Mouse (Mus musculus): ENCODE results near the gene Arhgef25.

Gene Arhgef25

DNA sequence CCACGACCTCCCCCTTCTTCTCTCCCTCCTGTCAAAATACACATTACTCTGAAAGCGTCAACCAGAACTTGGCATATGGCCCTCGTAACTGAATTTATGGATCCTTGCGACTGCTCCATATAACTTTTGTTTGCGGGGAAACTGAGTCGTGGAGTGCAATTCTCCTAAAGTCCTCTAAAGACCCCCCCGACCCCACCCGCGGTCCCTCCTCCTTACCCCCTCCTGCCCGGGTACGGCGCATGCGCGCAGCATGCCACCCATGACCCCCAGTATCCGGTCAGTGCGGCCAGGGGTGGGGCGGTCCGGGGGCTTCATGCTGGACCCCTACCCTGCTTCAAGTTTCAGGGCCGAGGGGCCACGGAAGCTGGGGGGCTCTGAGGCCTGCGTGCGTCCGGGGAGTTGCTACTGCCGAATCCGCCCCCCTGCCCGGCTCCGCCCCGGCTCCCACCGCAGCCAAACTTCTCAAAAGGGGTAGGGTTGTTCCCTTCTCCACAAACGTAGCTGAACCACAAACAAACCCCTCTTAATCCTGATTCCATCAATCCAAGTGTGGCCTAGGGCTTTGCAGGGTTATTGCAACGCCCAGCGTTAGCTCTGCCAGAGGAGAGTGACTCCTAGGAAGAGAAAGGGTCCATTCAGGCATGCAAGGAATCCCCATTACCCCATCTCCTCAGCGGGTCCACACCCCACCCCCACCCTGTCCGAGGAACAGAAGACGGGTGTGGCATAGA lies at the start of gene Arhgef25:
Arhgef25 (minus strand) TSS at position 433 of the 731 bp plus-strand sequence.
- DNase-seq (ENCODE audit: low spot score): peak; percentile 69

DNA sequence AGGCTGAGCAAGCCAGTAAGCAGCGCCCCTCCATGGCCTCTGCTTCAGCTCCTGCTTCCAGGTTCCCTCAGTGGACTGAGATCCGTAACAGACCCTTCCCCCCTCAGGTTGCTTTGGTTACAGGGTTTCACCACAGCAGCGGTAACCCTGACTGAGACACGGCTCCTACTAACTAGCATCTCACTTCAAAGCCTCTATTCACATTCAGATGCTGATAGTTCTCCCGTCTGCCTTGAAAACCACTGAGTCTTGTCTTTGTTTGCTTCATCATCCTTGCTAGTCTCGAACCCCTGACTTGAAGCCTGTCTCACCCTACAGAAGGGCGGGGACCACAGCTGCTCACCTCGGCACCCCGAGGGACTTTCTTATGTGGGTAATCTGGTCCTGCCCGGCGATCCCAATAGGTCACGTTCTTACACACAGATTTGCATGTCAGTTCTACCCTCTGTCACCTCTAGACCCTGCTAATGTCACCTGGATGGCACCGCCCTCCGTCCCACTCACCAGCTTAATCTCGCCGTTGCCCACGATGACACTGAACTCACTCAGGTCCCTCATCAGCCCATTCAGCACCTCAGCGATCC lies 48.5 kb upstream of the Arhgef25 start:
- no peak for DNase-seq (ENCODE audit: low spot score)

DNA sequence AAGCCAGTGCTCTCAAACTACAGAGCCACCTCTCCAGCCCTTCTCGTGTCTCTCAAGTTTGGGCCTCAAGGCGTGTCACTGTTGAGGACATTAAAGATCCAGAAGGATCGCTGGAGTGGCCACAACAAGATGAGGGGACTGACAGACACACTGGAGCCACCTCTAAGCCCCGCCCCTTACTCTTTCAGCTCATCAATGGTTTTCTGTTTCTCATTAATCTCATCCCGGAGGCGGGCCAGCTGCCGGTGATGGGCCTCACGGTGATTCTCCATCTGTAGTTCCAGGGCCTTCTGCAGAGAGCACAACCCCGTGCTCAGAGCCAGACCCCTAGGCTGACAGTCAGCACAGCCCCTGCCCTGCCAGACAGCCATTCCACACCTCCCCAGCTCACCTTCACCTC lies 46.7 kb upstream of the Arhgef25 start:
- DNase-seq (ENCODE audit: low spot score): no peak

DNA sequence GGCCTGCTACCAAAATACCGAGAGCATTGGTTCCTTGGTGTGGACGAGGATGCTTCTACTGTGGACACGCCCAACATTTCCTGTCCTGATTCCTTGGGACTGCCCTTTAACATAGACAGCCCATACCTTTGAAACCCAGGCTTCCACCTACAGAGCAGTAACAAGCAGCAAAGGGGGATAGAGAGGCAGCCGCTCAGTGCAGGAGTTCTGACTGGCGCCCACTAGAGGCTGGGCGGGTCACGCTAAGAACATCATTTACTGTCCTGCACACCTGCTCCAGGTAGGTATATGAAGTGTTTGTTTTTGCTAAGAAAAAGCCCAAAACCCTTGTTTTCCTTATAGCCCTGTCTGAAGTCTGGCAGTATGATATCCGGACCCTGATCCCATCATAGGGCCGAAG lies 43.3 kb upstream of the Arhgef25 start:
- peak; percentile 18 for DNase-seq (ENCODE audit: low spot score)

DNA sequence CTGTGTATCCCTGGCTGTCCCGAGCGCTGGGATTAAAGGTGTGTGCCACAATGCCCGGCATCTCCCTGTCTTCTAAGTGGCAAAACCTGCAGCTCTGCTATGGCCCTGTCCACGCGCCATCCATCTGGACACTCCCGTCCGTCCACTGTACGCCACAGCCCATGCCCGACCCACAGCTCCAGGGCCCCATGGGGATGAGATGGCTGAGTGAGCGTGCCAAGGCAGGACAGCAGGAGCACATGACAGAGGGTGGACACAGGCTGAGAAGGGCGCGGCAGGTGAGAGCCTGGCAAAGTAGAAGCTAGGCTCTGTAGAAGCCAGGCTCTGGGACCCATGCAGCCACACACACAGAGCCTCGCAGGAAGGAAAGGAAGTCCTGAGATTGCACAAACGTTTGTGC lies 41.9 kb upstream of the Arhgef25 start:
- no peak for DNase-seq (ENCODE audit: low spot score)

DNA sequence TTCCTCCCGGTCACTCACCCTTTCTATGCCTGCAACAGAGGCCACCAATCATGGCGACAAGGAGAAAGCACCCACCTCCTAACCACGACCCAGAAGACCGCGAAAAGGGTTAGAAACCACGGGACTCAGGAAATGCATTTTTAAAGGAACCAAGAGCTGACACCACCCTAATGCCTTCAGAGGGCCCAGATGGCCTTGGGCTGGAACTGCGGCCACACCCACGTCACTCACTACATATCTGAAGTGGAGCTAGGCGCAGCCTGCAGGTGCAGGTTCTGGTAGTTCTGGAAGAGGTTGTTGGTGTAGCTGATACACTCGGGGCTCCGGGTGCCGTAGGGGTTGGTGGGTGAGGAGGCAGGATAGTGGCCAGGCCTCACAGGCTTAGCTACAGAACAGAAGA lies 40.8 kb upstream of the Arhgef25 start:
- DNase-seq (ENCODE audit: low spot score): no peak

DNA sequence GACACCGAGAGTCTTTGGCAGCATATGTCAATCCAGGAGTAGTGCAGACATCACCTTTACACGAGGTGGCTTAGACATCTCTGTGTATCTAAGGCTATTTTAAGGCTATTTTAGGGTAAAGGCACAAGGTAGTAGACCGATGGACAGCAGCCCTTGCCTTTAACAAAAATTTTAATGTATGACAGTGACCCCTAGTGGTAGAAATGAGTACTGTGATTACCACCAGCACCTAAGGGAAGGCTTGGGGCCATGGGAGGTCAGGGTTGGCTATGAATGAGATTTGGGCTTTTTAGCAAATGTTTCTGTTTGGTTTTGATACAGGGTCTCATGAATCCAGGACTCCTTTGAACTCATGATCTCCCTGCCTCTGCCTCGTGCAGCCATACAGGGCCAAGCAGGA lies 39.0 kb upstream of the Arhgef25 start:
- DNase-seq (ENCODE audit: low spot score): peak; percentile 94

DNA sequence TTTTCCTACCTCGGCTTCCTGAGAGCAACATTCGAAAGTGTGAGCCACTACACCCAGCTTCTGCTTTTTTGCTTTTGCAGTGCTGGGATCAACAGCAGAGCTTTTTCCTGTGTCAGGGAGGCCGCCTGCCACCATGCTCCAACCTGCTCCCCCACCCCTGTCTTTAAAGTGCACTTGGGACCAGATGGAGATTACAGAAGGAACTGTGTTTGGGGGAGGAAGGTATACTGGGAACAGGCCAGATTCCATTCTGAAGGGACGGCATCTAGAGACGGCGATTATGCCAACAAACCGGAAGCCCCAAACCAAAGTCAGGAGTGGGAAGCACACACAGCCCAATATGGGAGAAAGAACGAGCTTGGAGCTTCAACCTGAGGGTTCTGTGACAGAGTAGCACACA lies 37.3 kb upstream of the Arhgef25 start:
- no peak for DNase-seq (ENCODE audit: low spot score)

DNA sequence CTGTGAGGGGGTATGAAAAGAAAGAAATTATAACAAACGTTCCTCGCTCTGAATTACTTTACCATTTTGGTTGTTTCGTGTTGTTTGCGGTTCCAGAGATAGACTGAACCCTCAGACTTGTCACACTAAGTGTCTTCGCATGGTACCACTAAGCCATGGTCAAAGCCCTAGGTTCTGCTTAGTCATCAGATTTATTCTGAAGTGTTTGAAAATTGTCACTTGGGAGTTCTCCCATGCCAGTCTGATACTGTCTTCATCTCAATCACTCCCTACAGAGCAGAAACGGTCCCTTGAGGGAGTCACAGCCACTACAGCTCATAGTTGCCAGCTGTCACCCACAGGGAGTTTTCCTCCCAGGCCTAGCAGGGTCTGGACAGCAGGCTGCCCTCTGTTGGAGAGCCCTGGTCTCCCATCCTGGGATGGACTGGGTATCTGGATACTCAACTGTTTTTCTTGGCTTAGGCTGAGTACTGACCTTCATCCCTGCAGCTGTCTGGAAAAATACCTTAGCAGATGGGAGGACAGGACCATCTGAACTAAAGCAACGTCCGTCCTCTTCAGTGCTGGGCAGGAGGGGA lies 36.5 kb upstream of the Arhgef25 start:
- peak; percentile 60 for DNase-seq (ENCODE audit: low spot score)

DNA sequence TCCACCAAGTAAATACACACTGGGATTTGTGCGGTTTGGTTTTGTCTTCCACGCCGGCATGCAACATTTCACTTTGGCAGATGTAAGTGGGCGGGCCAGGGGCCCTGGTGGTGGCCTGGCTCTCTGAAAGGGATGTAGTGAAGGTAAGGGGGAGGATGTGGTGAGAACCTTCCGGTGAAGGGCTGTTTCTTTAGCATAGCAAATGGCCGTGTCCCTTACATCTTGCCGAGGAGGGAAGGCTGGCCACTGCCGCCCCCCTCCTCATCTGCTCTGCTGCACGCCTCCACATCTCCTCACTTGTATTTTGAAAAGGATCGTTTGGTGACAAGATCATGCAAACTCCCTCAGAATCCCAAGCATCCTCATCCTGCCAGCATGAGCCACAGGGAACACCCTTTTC lies 35.8 kb upstream of the Arhgef25 start:
- no peak for DNase-seq (ENCODE audit: low spot score)

DNA sequence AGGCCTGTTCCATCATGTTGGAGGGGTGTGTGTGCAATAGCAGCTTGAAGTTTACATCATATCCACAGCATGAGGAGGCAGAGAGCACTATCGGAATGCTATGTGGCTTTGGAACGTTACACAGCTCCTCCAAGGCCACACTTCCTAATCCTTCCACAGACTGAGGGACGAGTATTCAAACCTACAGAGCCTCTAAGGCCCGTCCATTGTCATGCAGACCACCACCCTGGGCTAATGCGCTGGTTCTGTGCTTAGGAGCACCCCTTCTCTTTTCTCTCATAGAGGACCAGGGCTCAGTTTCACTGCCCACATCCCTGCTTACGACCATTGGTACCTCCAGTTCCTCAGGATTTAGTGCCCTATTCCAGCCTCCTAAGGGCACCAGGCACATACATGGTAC lies 35.3 kb upstream of the Arhgef25 start:
- DNase-seq (ENCODE audit: low spot score): no peak

DNA sequence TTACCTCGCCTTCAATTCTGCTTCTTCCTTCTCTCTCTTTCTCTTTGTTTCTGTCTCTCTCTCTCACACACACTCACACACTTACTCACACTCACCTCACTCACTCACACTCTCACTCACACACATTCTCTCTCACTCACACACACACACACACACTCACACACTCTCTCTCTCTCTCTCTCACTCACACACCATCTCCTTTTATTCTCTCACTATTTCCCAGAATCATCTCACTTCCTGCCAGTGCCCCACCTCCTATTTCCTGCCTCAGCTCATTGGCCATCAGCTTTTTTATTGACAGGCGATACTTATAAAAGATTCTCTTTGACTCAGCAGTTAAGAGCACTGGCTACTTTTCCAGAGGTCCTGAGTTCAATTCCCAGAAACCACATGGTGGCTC lies 28.5 kb upstream of the Arhgef25 start:
- no peak for DNase-seq (ENCODE audit: low spot score)

DNA sequence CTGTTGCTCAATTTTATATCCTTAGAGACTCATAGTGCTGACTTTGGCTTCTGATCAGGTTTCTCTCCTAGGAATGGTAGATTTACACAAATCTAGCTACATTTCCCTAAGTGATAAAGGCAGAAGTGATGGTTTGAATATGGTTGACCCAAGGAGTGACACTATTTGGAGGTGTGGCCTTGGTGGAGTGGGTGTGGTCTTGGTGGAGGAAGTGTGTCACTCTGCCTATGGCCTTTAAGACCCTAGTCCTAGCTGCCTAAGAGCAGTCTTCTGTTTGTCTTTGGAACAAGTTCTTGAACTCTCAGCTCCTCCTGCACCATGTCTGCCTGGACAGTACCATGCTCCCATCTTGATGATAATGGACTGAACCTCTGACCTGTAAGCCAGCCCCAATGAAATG lies 27.3 kb upstream of the Arhgef25 start:
- DNase-seq (ENCODE audit: low spot score): no peak

DNA sequence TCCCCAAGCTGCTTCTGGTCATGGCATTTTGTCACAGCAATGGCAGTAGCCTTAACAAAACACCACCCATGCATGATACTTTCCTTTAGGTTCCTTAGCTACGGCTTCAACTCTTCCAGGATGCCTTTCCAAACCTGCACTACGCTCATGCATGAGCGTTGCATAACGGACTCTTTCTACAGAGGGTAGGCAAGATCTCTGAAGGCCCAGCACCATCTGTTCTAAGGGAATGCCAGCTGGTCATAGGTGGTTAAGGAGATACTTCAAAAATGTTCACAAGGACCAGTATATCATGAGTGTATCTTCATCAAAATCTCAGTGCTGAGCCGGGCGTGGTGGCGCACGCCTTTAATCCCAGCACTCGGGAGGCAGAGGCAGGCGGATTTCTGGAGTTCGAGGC lies 26.6 kb upstream of the Arhgef25 start:
- DNase-seq (ENCODE audit: low spot score): no peak

DNA sequence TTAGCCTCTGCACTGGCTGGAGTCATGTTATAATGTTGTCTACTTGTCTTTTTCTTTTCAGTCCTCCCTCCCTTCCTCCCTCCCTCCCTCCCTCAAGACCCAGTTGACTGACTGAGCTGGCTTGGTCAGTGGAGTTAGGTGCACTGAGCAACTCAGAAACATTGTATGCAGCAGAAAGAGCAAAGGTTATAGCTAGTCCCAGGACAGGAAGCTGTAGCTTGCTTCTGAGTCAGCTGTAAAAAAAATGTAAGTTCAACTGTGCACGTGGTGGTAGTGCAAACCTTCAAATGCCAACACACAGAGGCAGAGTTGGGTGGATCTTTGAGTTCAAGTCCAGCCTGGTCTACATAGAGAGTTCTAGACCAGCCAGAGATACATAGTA lies 24.5 kb upstream of the Arhgef25 start:
- DNase-seq (ENCODE audit: low spot score): no peak

DNA sequence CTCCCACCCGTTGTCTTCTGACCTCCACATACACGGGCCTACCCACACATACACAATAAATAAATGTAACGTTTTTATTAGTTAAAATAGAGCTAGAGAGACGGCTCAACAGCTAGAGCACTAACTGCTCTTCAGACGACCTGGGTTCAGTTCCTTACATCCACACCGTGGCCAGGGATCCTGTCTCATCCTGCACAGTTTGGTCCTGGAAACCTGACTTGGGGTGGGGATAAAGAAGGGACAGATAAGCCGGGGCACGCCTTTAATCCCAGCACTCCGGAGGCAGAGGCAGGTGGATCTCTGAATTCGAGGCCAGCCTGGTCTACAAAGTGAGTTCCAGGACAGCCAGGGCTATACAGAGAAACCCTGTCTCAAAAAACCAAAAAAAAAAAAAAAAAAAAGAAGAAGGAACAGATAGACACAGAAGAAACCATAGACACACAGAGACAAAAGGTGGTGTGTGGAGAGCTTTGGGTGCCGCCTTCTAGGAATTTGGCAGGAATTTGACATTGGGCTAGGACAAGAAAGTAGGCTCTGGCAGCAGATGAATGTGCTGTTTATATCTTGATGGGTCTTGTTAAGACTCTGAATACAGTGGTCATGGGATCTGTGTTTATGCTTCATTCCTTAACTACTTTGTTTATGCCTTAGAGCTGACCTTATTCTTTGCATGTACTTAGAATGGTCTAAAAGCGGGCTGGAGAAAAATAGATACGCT lies 24.0 kb upstream of the Arhgef25 start:
- DNase-seq (ENCODE audit: low spot score): no peak

DNA sequence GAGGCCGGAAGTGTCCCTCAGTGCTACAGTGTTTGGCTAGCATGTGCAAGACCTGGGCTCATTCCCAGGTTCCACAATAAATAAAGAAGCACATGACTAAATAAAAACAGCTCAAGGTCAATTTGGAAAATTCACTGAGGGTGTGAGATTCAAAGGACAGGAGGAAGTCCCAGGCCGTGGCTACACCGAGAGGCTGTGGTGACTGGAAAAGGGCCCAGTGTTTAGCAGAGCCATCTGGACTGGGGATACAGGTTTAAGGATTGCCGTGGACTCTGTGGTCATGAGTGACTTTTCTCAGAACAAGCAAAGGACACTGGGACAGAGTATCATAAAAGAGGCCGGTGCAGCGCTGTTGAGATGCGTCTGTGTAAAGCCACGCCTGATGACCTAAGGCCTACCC lies 23.4 kb upstream of the Arhgef25 start:
- DNase-seq (ENCODE audit: low spot score): no peak

DNA sequence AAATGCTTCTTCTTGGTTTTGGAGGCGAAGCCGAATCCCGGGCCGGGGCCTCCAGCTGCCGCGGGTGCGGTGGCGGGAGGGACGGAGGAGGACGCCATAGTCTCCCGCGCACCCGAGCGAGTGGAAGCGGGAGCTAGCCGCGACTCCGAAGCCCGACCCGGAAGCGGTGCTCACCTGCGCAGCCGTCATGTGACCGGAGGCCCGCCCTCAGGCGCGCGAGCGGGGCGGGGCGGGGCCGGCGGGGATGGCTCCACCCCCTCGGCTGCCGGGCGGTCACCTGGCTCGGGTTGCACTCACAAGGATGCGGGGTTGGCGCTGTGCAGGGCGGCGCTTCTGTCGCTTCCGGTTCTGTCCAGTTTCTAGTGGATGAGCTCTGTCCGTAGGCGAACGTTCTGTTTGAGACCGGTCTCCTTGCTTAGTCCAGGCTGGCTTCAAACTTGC lies 21.6 kb upstream of the Arhgef25 start, which contains the start of gene Pip4k2c:
Pip4k2c (minus strand) TSS at position 172 of the 441 bp plus-strand sequence.
- peak; percentile 83 for DNase-seq (ENCODE audit: low spot score)

DNA sequence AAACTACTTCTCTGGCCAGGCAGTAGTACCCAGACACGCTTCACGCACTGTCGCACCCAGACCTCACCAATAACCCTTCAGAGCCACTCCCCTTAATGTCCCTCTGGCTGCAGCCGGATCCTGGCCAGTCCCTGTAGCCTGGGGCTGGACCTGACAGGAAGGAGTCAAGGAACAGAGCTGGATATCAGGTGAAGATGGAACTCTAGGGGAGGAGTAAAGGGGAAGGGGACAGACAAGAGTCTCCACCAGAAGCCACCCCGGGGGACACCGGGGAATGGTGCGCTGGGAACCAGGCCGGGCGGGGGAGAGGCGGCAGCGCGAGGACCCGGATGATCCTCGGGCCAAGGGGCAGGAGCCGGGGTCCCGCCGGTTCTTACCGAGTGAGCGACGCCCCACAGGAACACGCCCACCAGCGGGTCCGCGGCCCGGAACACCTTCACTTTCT lies 21.1 kb upstream of the Arhgef25 start:
- peak; percentile 54 for DNase-seq (ENCODE audit: low spot score)

DNA sequence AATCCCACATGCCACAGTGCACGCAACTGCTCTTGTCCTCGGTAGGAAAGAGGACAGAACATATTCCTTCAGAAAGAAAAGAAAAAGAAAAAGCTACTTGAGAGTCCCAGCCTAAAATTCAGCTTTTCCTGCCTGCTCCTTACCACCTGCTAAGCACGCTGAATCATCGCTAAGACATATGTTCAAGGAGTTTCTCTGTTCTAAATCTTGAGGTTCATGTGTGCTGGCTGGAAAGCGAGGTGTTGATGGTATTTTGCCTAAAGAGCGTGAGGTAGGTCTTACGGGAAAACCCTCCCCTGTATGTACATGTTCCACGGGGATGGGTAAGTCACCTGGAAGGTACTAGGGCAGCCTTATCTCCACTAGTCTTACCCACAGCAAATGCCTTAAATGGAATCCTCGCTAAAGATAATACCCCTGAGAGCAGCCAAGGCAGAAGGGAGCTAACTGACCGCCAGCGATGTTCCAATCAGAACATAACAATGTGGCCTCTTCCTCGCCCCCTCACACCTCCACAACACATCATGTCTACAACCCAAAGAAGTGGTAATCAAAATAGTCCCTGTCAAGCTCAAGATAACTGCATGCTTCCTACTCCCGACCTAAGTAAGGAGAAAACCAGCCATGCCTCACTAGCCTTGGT lies 20.2 kb upstream of the Arhgef25 start:
- no peak for DNase-seq (ENCODE audit: low spot score)

DNA sequence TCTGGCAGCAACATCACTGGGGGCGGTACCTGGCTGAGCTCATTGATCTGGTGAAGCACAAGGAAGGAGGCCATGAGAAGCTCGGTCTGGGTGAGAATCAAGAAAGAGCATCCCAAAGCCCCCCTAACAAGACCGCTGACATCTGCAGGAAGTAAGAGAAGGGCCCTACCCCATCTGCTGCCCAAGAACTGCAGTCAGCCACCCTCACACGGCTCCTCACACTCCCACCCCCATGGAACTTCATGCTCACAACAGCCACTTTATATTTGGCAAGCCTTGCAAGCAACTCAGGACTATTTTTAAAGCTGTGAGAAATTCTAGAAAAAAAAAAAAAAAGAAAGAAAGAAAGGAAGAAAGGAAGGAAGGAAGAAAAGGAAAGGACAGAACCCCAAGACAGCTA lies 19.0 kb upstream of the Arhgef25 start:
- DNase-seq (ENCODE audit: low spot score): no peak

DNA sequence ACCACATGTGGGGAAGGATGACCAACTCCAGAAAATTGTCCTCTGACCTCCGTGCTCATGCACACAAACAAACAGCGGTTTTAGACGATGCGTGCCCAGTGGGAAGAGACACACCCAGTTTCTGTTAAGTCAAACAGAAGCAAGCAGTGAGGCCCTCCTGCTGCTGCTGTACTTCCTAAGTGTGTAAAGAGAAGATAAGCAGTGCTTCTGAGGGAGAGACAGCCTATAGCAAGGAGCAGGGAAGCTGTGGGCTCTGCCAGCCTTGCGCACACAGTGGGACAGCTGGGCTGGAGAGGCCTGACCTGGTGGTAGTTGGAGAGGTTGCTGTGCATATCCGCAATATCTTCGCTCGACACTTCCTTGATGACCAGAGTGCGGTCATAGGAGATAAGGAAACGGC lies 15.5 kb upstream of the Arhgef25 start:
- no peak for DNase-seq (ENCODE audit: low spot score)
